Mouse (Mus musculus) embryonic fibroblast, embryonic 13.5 days (primary cell): ENCODE measurements at regions not wholly inside any gene's neighbourhood (a gene's known extent, or its start where the extent isn't known, plus 50 kb on each side); places are given as distances from the start of the nearest gene placed in this dataset.
A peak's percentile ranks its signal among the peaks of the same experiment; 100 is the strongest.

ENCODE experiments used
- H3K27ac ChIP-seq: 2 replicates; pipeline ENCODE4 v1.5.1; 2012; ENCODE audit warnings: low read length, control low read depth, inconsistent platforms; ENCODE audit not compliant: insufficient read depth
- H3K4me1 ChIP-seq: 2 replicates; pipeline ENCODE4 v1.6.1; 2011; ENCODE audit warnings: low read length; ENCODE audit not compliant: control insufficient read depth, insufficient read depth
- H3K4me3 ChIP-seq: 2 replicates; pipeline ENCODE4 v1.5.1; 2011; ENCODE audit warnings: mild to moderate bottlenecking, control low read depth, low read length; ENCODE audit not compliant: insufficient read depth
- CTCF ChIP-seq: IDR thresholded peaks from 2 replicates; pipeline ENCODE4 v1.5.1; 2011; ENCODE audit warnings: mild to moderate bottlenecking, control low read depth, low read length, moderate library complexity, borderline replicate concordance; ENCODE audit not compliant: insufficient read depth
- POLR2A ChIP-seq: IDR thresholded peaks from 2 replicates; pipeline ENCODE4 v1.6.1; 2011; ENCODE audit warnings: low read depth, mild to moderate bottlenecking, control low read depth, low read length, moderate library complexity

- Histone ChIP-seq H3K4me1 (peaks cover 4% of the 10 kb centered on the region; the same call in 1 of the 2 replicates), H3K4me3 (no peak overlapping the region), H3K27ac (no peak overlapping the region)
- TF ChIP-seq CTCF (no peak), POLR2A (no peak)
Observed at GRCm38 (mm10) chr3:133624079-133624875, 79.3 kb upstream of the Tet2 start.

GRCm38 (mm10) chr3:133625046-133625445 lies 80.1 kb upstream of the Tet2 start:
- no peak for TF ChIP-seq POLR2A
- peaks cover 4% of the 10 kb centered on the region; the same call in 1 of the 2 replicates for H3K4me1 ChIP-seq
- no peak overlapping the region for H3K4me3 ChIP-seq
- H3K27ac ChIP-seq: peak overlapping the region; percentile 72

GRCm38 (mm10) chr3:133626442-133626841 lies 81.5 kb upstream of the Tet2 start:
- Histone ChIP-seq H3K4me1 (peaks cover 4% of the 10 kb centered on the region; the same call in 1 of the 2 replicates), H3K4me3 (no peak overlapping the region), H3K27ac (peak overlapping the region; percentile 59)
- TF ChIP-seq CTCF (no peak), POLR2A (no peak)

GRCm38 (mm10) chr3:133627116-133627844 lies 82.3 kb upstream of the Tet2 start:
- H3K4me3 ChIP-seq: no peak overlapping the region
- peaks cover 4% of the 10 kb centered on the region; the same call in 1 of the 2 replicates for H3K4me1 ChIP-seq
- no peak overlapping the region for H3K27ac ChIP-seq
- TF ChIP-seq POLR2A (no peak), CTCF (no peak)

GRCm38 (mm10) chr3:133634306-133634705 lies 89.4 kb upstream of the Tet2 start:
- H3K4me1 ChIP-seq: no peaks in the 10 kb centered on the region
- TF ChIP-seq POLR2A (no peak), CTCF (no peak)
- no peak overlapping the region for H3K4me3 ChIP-seq
- H3K27ac ChIP-seq: no peak overlapping the region

GRCm38 (mm10) chr3:133645604-133646003 lies 100.7 kb upstream of the Tet2 start:
- TF ChIP-seq CTCF: no peak
- TF ChIP-seq POLR2A: no peak
- H3K4me1 ChIP-seq: no peaks in the 10 kb centered on the region

GRCm38 (mm10) chr3:133646449-133647059 lies 101.6 kb upstream of the Tet2 start:
- no peak overlapping the region for H3K27ac ChIP-seq
- no peak overlapping the region for H3K4me3 ChIP-seq
- TF ChIP-seq POLR2A (no peak), CTCF (no peak)
- no peaks in the 10 kb centered on the region for H3K4me1 ChIP-seq

More at GRCm38 (mm10) chr3:133645604-133646003, 100.7 kb upstream of the Tet2 start:
- H3K4me3 ChIP-seq: no peak overlapping the region
- no peak overlapping the region for H3K27ac ChIP-seq

- Histone ChIP-seq H3K4me1 (no peaks in the 10 kb centered on the region), H3K4me3 (no peak overlapping the region), H3K27ac (no peak overlapping the region)
- no peak for TF ChIP-seq CTCF
- TF ChIP-seq POLR2A: no peak
Observed at GRCm38 (mm10) chr3:133650025-133650424, 105.1 kb upstream of the Tet2 start.

- no peak for TF ChIP-seq POLR2A
- no peak for TF ChIP-seq CTCF
- Histone ChIP-seq H3K4me1 (no peaks in the 10 kb centered on the region), H3K27ac (no peak overlapping the region), H3K4me3 (no peak overlapping the region)
Observed at GRCm38 (mm10) chr3:133651996-133652395, 107.1 kb upstream of the Tet2 start.

- no peak for TF ChIP-seq CTCF
- TF ChIP-seq POLR2A: no peak
- Histone ChIP-seq H3K4me1 (no peaks in the 10 kb centered on the region), H3K27ac (no peak overlapping the region), H3K4me3 (no peak overlapping the region)
Observed at GRCm38 (mm10) chr3:133659759-133660158, 114.8 kb upstream of the Tet2 start.
